In the genomic region with DNA sequence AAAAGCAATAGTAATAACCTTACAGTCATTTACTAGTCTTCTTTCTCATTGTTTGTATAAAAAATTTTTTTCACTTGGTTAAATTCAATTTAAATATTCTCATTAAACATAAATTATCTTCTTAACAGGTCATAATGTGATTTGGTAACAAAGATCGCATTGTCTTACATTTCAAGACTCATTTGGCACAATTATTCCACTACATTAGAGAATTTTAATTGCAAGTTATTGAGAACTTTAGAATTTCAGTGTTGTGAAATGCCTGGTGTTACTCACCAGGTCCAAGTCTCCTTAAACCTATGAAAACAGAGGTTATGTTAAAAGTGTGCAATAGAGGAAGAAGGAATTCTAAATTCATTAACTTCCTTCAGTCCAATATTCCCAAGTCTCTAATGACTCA, we compare ENCODE assay signal across 18 mouse cellular contexts.
"Had no signal": no experiment of that assay in that cellular context is flagged by ENCODE, and none has a peak within 500 bp of the region (broad histone marks: within the 10 kb centered on the region; RNA-seq: fewer than 3 reads in every experiment).

No protein-coding gene starts in this region.

- DNase-seq: liver, postnatal 0 days; lung, adult 2 months; lung, postnatal 10 days; lung, postnatal 36 days; right cerebral cortex, postnatal 14 days; thymus, adult 2 months; thymus, postnatal 25 days; thymus, postnatal 4 days had no signal

- H3K27ac ChIP-seq: liver, embryonic 15.5 days; lung, embryonic 15.5 days; macrophage; midbrain, embryonic 13.5 days; midbrain, embryonic 15.5 days; neural tube, embryonic 12.5 days; stomach, embryonic 15.5 days; stomach, postnatal 0 days had no signal

- H3K4me1 ChIP-seq: liver, embryonic 15.5 days; lung, embryonic 15.5 days; megakaryocyte, embryonic 14.5 days; neural tube, embryonic 12.5 days; stomach, embryonic 15.5 days had no signal

- H3K9ac ChIP-seq: liver, embryonic 15.5 days; liver, postnatal 0 days; lung, embryonic 15.5 days; midbrain, embryonic 13.5 days; midbrain, embryonic 15.5 days; neural tube, embryonic 12.5 days; stomach, embryonic 15.5 days had no signal

- H3K9me3 ChIP-seq: liver, embryonic 15.5 days; lung, embryonic 15.5 days; megakaryocyte, embryonic 14.5 days; midbrain, embryonic 13.5 days; midbrain, embryonic 15.5 days; neural tube, embryonic 12.5 days; stomach, embryonic 15.5 days had no signal

- ATAC-seq: liver, postnatal 0 days; midbrain, embryonic 13.5 days had no signal

- H3K27me3 ChIP-seq: liver, embryonic 15.5 days; lung, embryonic 15.5 days; megakaryocyte, embryonic 14.5 days; midbrain, embryonic 13.5 days; midbrain, embryonic 15.5 days; neural tube, embryonic 12.5 days; stomach, embryonic 15.5 days had no signal

- H3K4me2 ChIP-seq: liver, embryonic 15.5 days; lung, embryonic 15.5 days; midbrain, embryonic 11.5 days; midbrain, embryonic 13.5 days; midbrain, embryonic 15.5 days; neural tube, embryonic 12.5 days; stomach, embryonic 15.5 days had no signal

- H3K36me3 ChIP-seq: liver, embryonic 15.5 days; lung, embryonic 15.5 days; midbrain, embryonic 13.5 days; midbrain, embryonic 15.5 days; neural tube, embryonic 12.5 days; stomach, embryonic 15.5 days had no signal

- H3K4me3 ChIP-seq: liver, embryonic 15.5 days; lung, embryonic 15.5 days; megakaryocyte, embryonic 14.5 days; midbrain, embryonic 13.5 days; midbrain, embryonic 15.5 days; neural tube, embryonic 12.5 days; stomach, embryonic 15.5 days had no signal
